Mouse (Mus musculus) CH12.LX (cell line): Measurements from ENCODE around the gene Clnk. TPM values are rescaled to one million over a fixed set of nuclear protein-coding genes. Genes with fewer than 3 reads are reported as not detected.

ENCODE experiments used
- DNase-seq: peaks from one replicate; pipeline ENCODE4 v3.0.0-alpha.2; 2013; ENCODE audit errors: extremely low read depth
- H3K27ac ChIP-seq: 2 replicates; pipeline ENCODE4 v1.5.1; 2012; ENCODE audit warnings: low read depth, mild to moderate bottlenecking, control low read depth, moderate library complexity; ENCODE audit not compliant: insufficient read depth
- H3K27me3 ChIP-seq: replicated peaks from 2 replicates; pipeline ENCODE3; 2012; ENCODE audit warnings: inconsistent platforms
- H3K36me3 ChIP-seq, 2 experiments: replicated peaks in 1 of 2; 2 replicates each; pipeline versions ENCODE3 to v1.6.1; 2012; ENCODE audit warnings: inconsistent platforms in 1 of 2, low read length in 1 of 2, mild to moderate bottlenecking in 1 of 2, mixed read lengths in 1 of 2, moderate library complexity in 1 of 2; ENCODE audit not compliant: control insufficient read depth in 1 of 2, insufficient read depth in 1 of 2
- H3K4me1 ChIP-seq, 2 experiments: 2 replicates each; pipeline ENCODE4 v1.6.1; 2012; ENCODE audit warnings: inconsistent platforms in 1 of 2, moderate library complexity in 1 of 2; ENCODE audit not compliant: insufficient read depth in 2 of 2, control insufficient read depth in 1 of 2
- H3K4me2 ChIP-seq: 2 replicates; pipeline ENCODE4 v1.6.1; 2012; ENCODE audit warnings: low read depth, mild to moderate bottlenecking, control low read depth; ENCODE audit not compliant: poor library complexity, insufficient read depth, severe bottlenecking
- H3K4me3 ChIP-seq, 3 experiments: fragments of 150-350 bp in 1 of 3; sonication (generic) in 1 of 3; replicated peaks in 1 of 3; 2 replicates each; pipeline versions ENCODE3 to v1.5.1; 2011 to 2012; ENCODE audit warnings: low read depth in 2 of 3, low read length in 2 of 3, mild to moderate bottlenecking in 2 of 3, moderate library complexity in 2 of 3, control low read depth in 1 of 3, improper control_type of control experiment in 1 of 3, inconsistent platforms in 1 of 3, mixed read lengths in 1 of 3; ENCODE audit not compliant: poor library complexity in 1 of 3
- H3K79me2 ChIP-seq: replicated peaks from 2 replicates; pipeline ENCODE4 v1.6.1; 2012; ENCODE audit warnings: mild to moderate bottlenecking, moderate library complexity; ENCODE audit not compliant: control insufficient read depth, poor library complexity, insufficient read depth, severe bottlenecking; ENCODE audit errors: extremely low read depth
- H3K9ac ChIP-seq: 2 replicates; pipeline ENCODE4 v1.6.1; 2012; ENCODE audit warnings: low read depth, mild to moderate bottlenecking, control low read depth, moderate library complexity; ENCODE audit not compliant: insufficient read depth
- H3K9me3 ChIP-seq: replicated peaks from 2 replicates; pipeline ENCODE3; 2012; ENCODE audit warnings: low read length, inconsistent platforms, mixed read lengths
- BHLHE40 ChIP-seq: IDR thresholded peaks from 2 replicates; pipeline ENCODE4 v1.6.1; 2011; ENCODE audit warnings: mild to moderate bottlenecking, low read depth, low read length, improper control_type of control experiment
- CHD2 ChIP-seq: IDR thresholded peaks from 2 replicates; pipeline ENCODE4 v1.6.1; 2011; ENCODE audit warnings: low read length, improper control_type of control experiment
- E2F4 ChIP-seq: IDR thresholded peaks from 2 replicates; pipeline ENCODE4 v1.6.1; 2011; ENCODE audit warnings: low read depth, low read length, improper control_type of control experiment; ENCODE audit not compliant: insufficient replicate concordance
- ELF1 ChIP-seq: IDR thresholded peaks from 2 replicates; pipeline ENCODE4 v1.6.1; 2014; ENCODE audit warnings: low read depth, mild to moderate bottlenecking, inconsistent platforms, low read length, improper control_type of control experiment
- EP300 ChIP-seq: IDR thresholded peaks from 2 replicates; pipeline ENCODE4 v1.6.1; 2011; ENCODE audit warnings: low read length, improper control_type of control experiment
- GABPA ChIP-seq: IDR thresholded peaks from 2 replicates; pipeline ENCODE4 v1.6.1; 2012; ENCODE audit warnings: low read depth, low read length, improper control_type of control experiment, inconsistent platforms; ENCODE audit not compliant: insufficient replicate concordance
- HCFC1 ChIP-seq: IDR thresholded peaks from 2 replicates; pipeline ENCODE4 v1.6.1; 2012; ENCODE audit warnings: low read depth, mild to moderate bottlenecking, inconsistent platforms, low read length, improper control_type of control experiment
- JUN ChIP-seq: IDR thresholded peaks from 2 replicates; pipeline ENCODE4 v1.6.1; 2011; ENCODE audit warnings: low read depth, mild to moderate bottlenecking, low read length, improper control_type of control experiment, moderate library complexity; ENCODE audit not compliant: insufficient read depth
- JUND ChIP-seq: conservative IDR thresholded peaks from 2 replicates; pipeline ENCODE4 v1.6.1; 2011; ENCODE audit warnings: low read depth, low read length, improper control_type of control experiment
- KAT2A ChIP-seq: IDR thresholded peaks from 2 replicates; pipeline ENCODE4 v1.6.1; 2012; ENCODE audit warnings: low read length, improper control_type of control experiment, inconsistent platforms; ENCODE audit not compliant: insufficient replicate concordance
- MAFK ChIP-seq: IDR thresholded peaks from 2 replicates; pipeline ENCODE4 v1.6.1; 2011; ENCODE audit warnings: low read length, improper control_type of control experiment; ENCODE audit not compliant: insufficient replicate concordance
- MAX ChIP-seq: IDR thresholded peaks from 2 replicates; pipeline ENCODE4 v1.6.1; 2011; ENCODE audit warnings: low read length, improper control_type of control experiment
- MAZ ChIP-seq: IDR thresholded peaks from 2 replicates; pipeline ENCODE4 v1.6.1; 2012; ENCODE audit warnings: low read depth, mild to moderate bottlenecking, inconsistent platforms, low read length, improper control_type of control experiment, moderate library complexity
- MEF2A ChIP-seq: IDR thresholded peaks from 2 replicates; pipeline ENCODE4 v1.6.1; 2014; ENCODE audit warnings: low read depth, mild to moderate bottlenecking, inconsistent platforms, low read length, improper control_type of control experiment, borderline replicate concordance
- MXI1 ChIP-seq: IDR thresholded peaks from 2 replicates; pipeline ENCODE4 v1.6.1; 2011; ENCODE audit warnings: mild to moderate bottlenecking, low read depth, low read length, improper control_type of control experiment
- MYC ChIP-seq: IDR thresholded peaks from 2 replicates; pipeline ENCODE4 v1.6.1; 2011; ENCODE audit warnings: low read depth, mild to moderate bottlenecking, improper control_type of control experiment, low read length
- NRF1 ChIP-seq: IDR thresholded peaks from 2 replicates; pipeline ENCODE4 v1.6.1; 2014; ENCODE audit warnings: low read depth, mild to moderate bottlenecking, inconsistent platforms, low read length, improper control_type of control experiment, moderate library complexity
- POLR2AphosphoS2 ChIP-seq: IDR thresholded peaks from 2 replicates; pipeline ENCODE4 v1.6.1; 2011; ENCODE audit warnings: low read depth, low read length, improper control_type of control experiment
- RAD21 ChIP-seq: IDR thresholded peaks from 2 replicates; pipeline ENCODE4 v1.6.1; 2011; ENCODE audit warnings: low read depth, mild to moderate bottlenecking, low read length, improper control_type of control experiment, moderate library complexity
- TBP ChIP-seq: conservative IDR thresholded peaks from 2 replicates; pipeline ENCODE4 v1.6.1; 2011; ENCODE audit warnings: low read depth, low read length, improper control_type of control experiment
- TCF12 ChIP-seq: IDR thresholded peaks from 2 replicates; pipeline ENCODE4 v1.6.1; 2014; ENCODE audit warnings: low read depth, mild to moderate bottlenecking, inconsistent platforms, low read length, improper control_type of control experiment
- UBTF ChIP-seq: IDR thresholded peaks from 2 replicates; pipeline ENCODE4 v1.6.1; 2012; ENCODE audit warnings: low read depth, mild to moderate bottlenecking, inconsistent platforms, low read length, improper control_type of control experiment, moderate library complexity
- ZC3H11A ChIP-seq: IDR thresholded peaks from 2 replicates; pipeline ENCODE4 v1.6.1; 2012; ENCODE audit warnings: low read depth, mild to moderate bottlenecking, inconsistent platforms, low read length, improper control_type of control experiment
- dilution Hi-C: fragments of 300-500 bp; cut with MboI; formaldehyde crosslinking; loops from 2 replicates; pipeline ENCODE4 v1.14.3; 2020; ENCODE audit warnings: low sequenced_read_pairs; ENCODE audit not compliant: extremely low pct_unique_long_range_greater_than_20kb, extremely low pct_ligation_motif_present
- in situ Hi-C: fragments of 300-500 bp; cut with MboI; formaldehyde crosslinking; loops from 3 replicates; pipeline ENCODE4 v1.14.3; 2019; ENCODE audit warnings: low sequenced_read_pairs, low pct_ligation_motif_present, low pct_unique_long_range_greater_than_20kb, mixed read lengths
- polyA plus RNA-seq: library from polyadenylated mRNA; unstranded; fragments of >175 nt; gene quantifications from 2 replicates; pipeline ENCODE4 v1.2.1, GENCODE M21; 2012; ENCODE audit warnings: low read depth; ENCODE audit not compliant: insufficient read length
- total RNA-seq, 2 experiments: library from RNA; depleted of rRNA; stranded (reverse); fragments of 300-350 nt in 1 of 2; fragments of >200 nt in 1 of 2; gene quantifications; 2 replicates each; pipeline ENCODE4 v1.2.3; 2012 to 2014

The Clnk gene
- total and polyA plus RNA-seq, 3 experiments: not detected

DNA sequence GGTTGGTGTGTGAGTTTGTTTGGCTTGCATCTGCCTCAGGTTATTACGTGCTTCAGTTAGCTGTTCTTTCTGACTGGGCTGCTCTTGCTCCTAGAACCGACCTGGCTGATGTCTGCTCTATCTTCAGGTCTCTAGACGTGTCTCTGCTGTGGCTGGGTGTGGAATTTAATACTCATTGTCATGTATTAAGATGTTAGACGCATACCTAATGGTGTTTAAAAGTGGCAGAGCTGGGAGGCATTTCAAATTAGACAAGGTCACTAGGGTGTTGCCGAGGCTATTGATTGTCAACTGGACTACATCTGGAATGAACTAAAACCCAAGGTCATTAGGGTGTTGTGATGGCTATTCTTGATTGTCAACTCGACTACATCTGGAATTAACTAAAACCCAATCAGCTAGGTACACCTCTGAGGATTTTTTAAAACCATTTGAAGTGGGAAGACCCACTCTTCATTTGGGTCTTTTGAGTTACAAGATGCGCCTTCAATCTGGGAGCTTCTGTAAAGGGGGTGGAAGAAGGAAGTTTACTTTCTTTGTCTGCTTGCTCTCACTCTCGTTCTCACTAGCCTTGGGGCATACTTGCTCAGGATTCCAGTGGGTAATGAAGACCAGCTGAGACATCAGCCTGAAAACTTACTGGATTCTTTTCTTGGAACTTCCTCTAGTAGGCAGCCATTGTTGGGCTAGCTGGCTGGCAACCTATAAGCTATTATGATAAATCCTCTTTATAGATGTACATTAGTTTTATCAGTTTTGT lies 179.8 kb downstream of the Clnk start:
- Histone ChIP-seq H3K4me1 (peaks cover 0 to 6% of the 10 kb centered on the region in 2 experiments; a peak in 1 of 4 replicates), H3K27ac (no peak overlapping the region), H3K79me2 (no peaks in the 10 kb centered on the region), H3K9me3 (no peaks in the 10 kb centered on the region), H3K9ac (no peak overlapping the region), H3K4me3 (no peak overlapping the region), H3K27me3 (no peaks in the 10 kb centered on the region), H3K4me2 (no peak overlapping the region), H3K36me3 (no peaks in the 10 kb centered on the region)
- dilution Hi-C loops (no loop called here), in situ Hi-C loops (no loop called here)
- no peak for DNase-seq
- TF ChIP-seq NRF1: no peak
- no peak for TF ChIP-seq BHLHE40
- no peak for TF ChIP-seq GABPA
- TF ChIP-seq ELF1: no peak
- TF ChIP-seq E2F4: no peak
- no peak for TF ChIP-seq CHD2
- TF ChIP-seq TCF12: no peak
- TF ChIP-seq MXI1: no peak
- no peak for TF ChIP-seq MEF2A
- TF ChIP-seq RAD21: no peak
- no peak for TF ChIP-seq UBTF
- no peak for TF ChIP-seq JUND
- TF ChIP-seq TBP: no peak
- no peak for TF ChIP-seq MAX

DNA sequence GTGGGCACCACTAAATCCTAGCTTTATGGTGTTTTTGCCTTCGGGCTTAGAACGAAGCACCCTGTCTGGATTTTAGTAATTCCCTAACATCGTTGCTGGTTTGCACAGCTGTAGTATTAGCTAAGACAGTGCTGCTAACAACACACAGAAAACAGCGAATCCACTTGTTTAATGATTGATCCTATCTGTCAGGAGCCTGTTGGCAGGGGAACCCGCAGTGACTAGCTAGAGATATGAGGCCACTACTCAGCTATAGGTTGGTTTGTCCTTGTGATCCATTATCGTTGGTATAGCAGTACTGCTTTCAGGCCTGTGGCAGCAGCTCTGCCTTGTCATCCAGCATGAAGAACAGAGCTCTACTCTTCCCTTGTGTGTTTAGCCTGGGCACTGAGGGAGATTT lies 183.8 kb downstream of the Clnk start:
- H3K36me3 ChIP-seq: no peaks in the 10 kb centered on the region
- H3K27me3 ChIP-seq: no peaks in the 10 kb centered on the region
- no peaks in the 10 kb centered on the region for H3K79me2 ChIP-seq
- H3K9ac ChIP-seq: no peak overlapping the region
- H3K27ac ChIP-seq: no peak overlapping the region
- DNase-seq: no peak
- in situ Hi-C loops: no loop called here
- TF ChIP-seq MAFK: no peak
- TF ChIP-seq KAT2A: no peak
- TF ChIP-seq JUN: no peak
- TF ChIP-seq POLR2AphosphoS2: no peak
- TF ChIP-seq UBTF: no peak
- no peak for TF ChIP-seq ZC3H11A
- TF ChIP-seq MAZ: no peak
- no peak for TF ChIP-seq HCFC1
- no peak for TF ChIP-seq TCF12
- no peak for TF ChIP-seq EP300
- TF ChIP-seq MYC: no peak
- TF ChIP-seq, all 38 proteins: peak for 0
- Histone ChIP-seq H3K9me3 (no peaks in the 10 kb centered on the region), H3K4me2 (no peak overlapping the region), H3K4me1 (peaks cover 0 to 4% of the 10 kb centered on the region in 2 experiments; a peak in 1 of 4 replicates), H3K4me3 (no peak overlapping the region)
- dilution Hi-C loops: no loop called here
